Mouse (Mus musculus) liver, embryonic 16.5 days (tissue): ENCODE measurements around the gene Ddx39b. TPM values are rescaled to one million over a fixed set of nuclear protein-coding genes. Genes with fewer than 3 reads are reported as not detected.

Experiments
- ATAC-seq: fragments of 200-750 bp; cut with Nextera tagmentation; 2 replicates; pipeline ENCODE4 v1.8.0; 2017; ENCODE audit warnings: low read depth, mild to moderate bottlenecking, moderate number of reproducible peaks, moderate library complexity
- H3K27ac ChIP-seq: fragments of 300-500 bp; sonication (generic); 2 replicates; pipeline ENCODE4 v1.5.1; 2014; ENCODE audit warnings: mild to moderate bottlenecking, low read length
- H3K27me3 ChIP-seq: fragments of 300-500 bp; sonication (generic); 2 replicates; pipeline ENCODE4 v1.6.1; 2014; ENCODE audit warnings: low read depth, low read length, mixed read lengths; ENCODE audit not compliant: control insufficient read depth, insufficient read depth
- H3K36me3 ChIP-seq: fragments of 300-500 bp; sonication (generic); 2 replicates; pipeline ENCODE4 v1.6.1; 2014; ENCODE audit warnings: mild to moderate bottlenecking; ENCODE audit not compliant: control insufficient read depth, insufficient read depth
- H3K4me1 ChIP-seq: fragments of 300-500 bp; sonication (generic); 2 replicates; pipeline ENCODE4 v1.6.1; 2014; ENCODE audit warnings: low read depth, low read length, mixed read lengths; ENCODE audit not compliant: control insufficient read depth
- H3K4me2 ChIP-seq: fragments of 300-500 bp; sonication (generic); 2 replicates; pipeline ENCODE4 v1.6.1; 2014; ENCODE audit warnings: low read depth, low read length, mixed read lengths
- H3K4me3 ChIP-seq: fragments of 300-500 bp; sonication (generic); 2 replicates; pipeline ENCODE4 v1.5.1; 2014; ENCODE audit warnings: low read depth, mild to moderate bottlenecking, low read length
- H3K9ac ChIP-seq: fragments of 300-500 bp; sonication (generic); 2 replicates; pipeline ENCODE4 v1.6.1; 2014; ENCODE audit warnings: low read depth, low read length
- H3K9me3 ChIP-seq: fragments of 300-500 bp; sonication (generic); replicated peaks from 2 replicates; pipeline ENCODE4 v1.6.1; 2016; ENCODE audit warnings: low read length; ENCODE audit not compliant: control insufficient read depth
- WGBS: fragments of 180-500 bp; shearing (Covaris S2); extraction: QIAGEN DNeasy Blood & Tissue Kit; methylation state at CpG from one replicate; pipeline ENCODE4 v1.1.7; 2014; ENCODE audit not compliant: insufficient replicate concordance; 5-methylcytosine and 5-hydroxymethylcytosine counted together
- polyA plus RNA-seq: library from polyadenylated mRNA; unstranded; fragments of >200 nt; fragmentation: Nextera tagmentation; extraction: Ambion mirVana; gene quantifications from 2 replicates; pipeline ENCODE4 v1.2.1, GENCODE M21; 2015

Ddx39b gene
- polyA plus RNA-seq, 1 experiment from 2014 or later = 128 TPM

DNA sequence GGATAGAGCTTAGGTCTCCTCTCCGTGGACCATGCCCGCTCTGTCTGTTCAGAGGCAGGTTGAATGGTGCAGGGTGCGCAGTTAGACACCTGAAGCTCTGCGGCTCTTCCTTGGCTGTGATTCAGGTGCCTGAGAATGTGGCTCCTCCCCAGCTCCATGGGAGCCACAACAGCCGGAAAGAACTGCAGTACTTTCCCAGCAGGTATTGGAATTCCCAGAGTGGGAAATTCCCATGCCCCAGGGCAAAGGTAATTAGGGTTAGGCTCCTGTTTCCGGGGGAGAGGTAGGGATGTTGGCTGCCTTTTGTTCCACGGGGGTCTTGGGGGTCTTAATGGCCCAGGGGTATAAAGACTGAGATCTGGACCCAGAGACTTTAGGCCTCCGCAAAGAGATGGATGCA, 42.6 kb upstream of the Ddx39b start:
- ATAC-seq = no peak
- no peak overlapping the region for H3K9ac ChIP-seq
- H3K4me1 ChIP-seq = peaks cover 9% of the 10 kb centered on the region
- H3K4me3 ChIP-seq = no peak overlapping the region
- 69% methylated on average over 8 of the region's 8 CpGs for WGBS
- no peaks in the 10 kb centered on the region for H3K36me3 ChIP-seq
- peaks cover 58% of the 10 kb centered on the region for H3K27me3 ChIP-seq
- H3K27ac ChIP-seq = no peak overlapping the region
- H3K4me2 ChIP-seq = no peak overlapping the region
- H3K9me3 ChIP-seq = no peaks in the 10 kb centered on the region

DNA sequence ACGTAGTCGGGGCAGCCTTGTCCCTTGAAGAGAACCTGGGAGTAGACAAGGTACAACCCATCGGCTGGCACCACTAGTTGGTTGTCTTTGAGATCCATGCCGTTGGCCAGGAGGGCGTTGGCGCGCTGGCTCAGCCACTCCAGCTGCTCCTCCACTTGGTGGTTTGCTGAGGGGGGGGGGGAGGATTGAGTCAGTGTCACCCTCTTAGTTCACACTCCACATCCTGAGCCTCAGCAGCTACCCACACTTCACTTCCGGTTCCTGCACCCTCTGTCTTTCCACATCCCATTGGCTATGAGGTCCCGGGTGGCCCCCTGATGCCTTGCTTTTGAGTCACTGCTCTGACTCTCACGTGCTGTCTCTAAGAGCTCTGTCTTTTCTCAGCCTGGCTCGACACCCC, 41.1 kb upstream of the Ddx39b start:
- Histone ChIP-seq H3K36me3 (no peaks in the 10 kb centered on the region), H3K4me1 (peaks cover 5% of the 10 kb centered on the region; the same call in 1 of the 2 replicates), H3K4me3 (peak overlapping the region; percentile 30; the same call in 1 of the 2 replicates), H3K9me3 (no peaks in the 10 kb centered on the region), H3K27me3 (peaks cover 50% of the 10 kb centered on the region), H3K27ac (peak overlapping the region; percentile 72), H3K4me2 (0 out of 2 replicates have a peak overlapping the region, but pooled peaks have one; percentile 26), H3K9ac (no peak overlapping the region)
- WGBS = 11% methylated on average over 11 of the region's 11 CpGs
- ATAC-seq = peak; percentile 32; the same call in 1 of the 2 replicates

GRCm38 (mm10) chr17:35201128-35201527, 40.4 kb upstream of the Ddx39b start:
- no peak overlapping the region for H3K9ac ChIP-seq
- H3K27me3 ChIP-seq = peaks cover 43% of the 10 kb centered on the region
- no peaks in the 10 kb centered on the region for H3K9me3 ChIP-seq
- 12% methylated on average over 11 of the region's 11 CpGs for WGBS
- peak overlapping the region; percentile 26; the same call in 1 of the 2 replicates for H3K27ac ChIP-seq
- H3K4me3 ChIP-seq = peak overlapping the region; percentile 30
- H3K4me1 ChIP-seq = peaks cover 1% of the 10 kb centered on the region; the same call in 1 of the 2 replicates
- H3K4me2 ChIP-seq = peak overlapping the region; percentile 26
- no peak for ATAC-seq
- H3K36me3 ChIP-seq = no peaks in the 10 kb centered on the region

DNA sequence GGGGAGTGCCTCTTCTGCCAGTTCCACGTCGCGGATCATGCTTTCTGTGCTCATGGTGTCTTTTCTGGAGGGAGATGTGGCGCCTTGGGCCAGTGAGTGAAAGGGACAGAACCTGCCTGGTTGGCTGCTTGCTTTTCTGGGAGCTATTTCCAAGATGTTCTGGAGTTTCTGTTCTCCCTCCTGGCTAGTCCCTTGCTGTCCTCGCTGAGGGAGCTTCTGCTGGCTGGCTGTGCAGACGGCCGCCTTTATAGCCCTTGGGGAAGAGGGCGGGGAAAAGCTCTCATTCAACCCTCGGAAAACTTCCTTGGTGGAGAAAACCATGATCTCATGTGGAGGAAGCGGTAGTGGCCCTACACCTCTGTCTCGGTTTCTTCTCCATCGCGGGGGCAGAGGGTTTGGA, 39.8 kb upstream of the Ddx39b start, which contains the start of gene Tnf:
Tnf (minus strand) TSS at position 221 of the 400 bp plus-strand sequence.
- Histone ChIP-seq H3K27me3 (peaks cover 38% of the 10 kb centered on the region), H3K4me2 (peak within 1 kb of the TSS; percentile 26)
- 13% methylated on average over 13 of the region's 13 CpGs for WGBS

GRCm38 (mm10) chr17:35202442-35202841, 39.1 kb upstream of the Ddx39b start:
- Histone ChIP-seq H3K9ac (no peak overlapping the region), H3K36me3 (no peaks in the 10 kb centered on the region), H3K4me1 (no peaks in the 10 kb centered on the region), H3K27ac (no peak overlapping the region), H3K9me3 (no peaks in the 10 kb centered on the region), H3K4me3 (no peak overlapping the region), H3K4me2 (peak overlapping the region; percentile 26), H3K27me3 (peaks cover 35% of the 10 kb centered on the region)
- no peak for ATAC-seq
- whole genome bisulfite sequencing = 70% methylated on average over 4 of the region's 4 CpGs

More for the DNA sequence above, 39.8 kb upstream of the Ddx39b start, which contains the start of gene Tnf:
- ATAC-seq = no peak
- no peaks in the 10 kb centered on the region for H3K9me3 ChIP-seq
- H3K27ac ChIP-seq = peak within 1 kb of the TSS; percentile 72
- 0 out of 2 replicates have a peak within 1 kb of the TSS, but pooled peaks have one; percentile 1 for H3K9ac ChIP-seq
- H3K36me3 ChIP-seq = no peaks in the 10 kb centered on the region
- H3K4me1 ChIP-seq = no peaks in the 10 kb centered on the region
- H3K4me3 ChIP-seq = peak within 1 kb of the TSS; percentile 30

- Histone ChIP-seq H3K9ac (no peak within 1 kb of the TSS), H3K4me1 (no peaks in the 10 kb centered on the region), H3K27me3 (peaks cover 35% of the 10 kb centered on the region), H3K4me2 (no peak within 1 kb of the TSS), H3K36me3 (no peaks in the 10 kb centered on the region), H3K9me3 (no peaks in the 10 kb centered on the region), H3K4me3 (no peak within 1 kb of the TSS), H3K27ac (no peak within 1 kb of the TSS)
- ATAC-seq = no peak
- WGBS = 34% methylated on average over 20 of the region's 20 CpGs
Observed at GRCm38 (mm10) chr17:35204494-35205379, 36.8 kb upstream of the Ddx39b start, which contains the start of gene Lta. Lta (minus strand) TSS chr17:35205351.

DNA sequence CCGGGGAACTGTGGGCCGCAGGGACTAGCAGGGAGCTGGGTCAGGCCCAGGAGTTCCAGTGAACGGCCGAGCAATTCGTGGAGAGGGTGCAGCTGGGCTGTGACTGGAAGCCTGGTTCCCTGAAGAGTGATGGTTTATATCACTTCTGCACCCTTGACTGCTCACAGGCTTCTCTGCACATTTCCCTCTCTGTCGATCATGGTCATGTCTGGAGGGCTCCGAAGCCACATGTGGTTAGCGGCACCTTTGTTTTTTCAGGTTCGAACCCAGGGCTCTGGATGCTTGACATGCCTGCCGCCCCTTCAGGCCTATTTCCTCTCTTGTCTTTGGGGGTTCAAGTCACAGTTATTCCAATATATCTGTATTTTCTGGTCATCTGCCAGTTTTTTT, 36.2 kb upstream of the Ddx39b start:
- Histone ChIP-seq H3K36me3 (no peaks in the 10 kb centered on the region), H3K27me3 (peaks cover 32% of the 10 kb centered on the region), H3K27ac (no peak overlapping the region), H3K4me2 (no peak overlapping the region), H3K9ac (no peak overlapping the region), H3K9me3 (no peaks in the 10 kb centered on the region), H3K4me1 (no peaks in the 10 kb centered on the region), H3K4me3 (no peak overlapping the region)
- no peak for ATAC-seq
- WGBS = 49% methylated on average over 10 of the region's 10 CpGs

GRCm38 (mm10) chr17:35209785-35210535, 31.6 kb upstream of the Ddx39b start:
- 42% methylated on average over 12 of the region's 12 CpGs for WGBS
- Histone ChIP-seq H3K27ac (no peak overlapping the region), H3K9ac (no peak overlapping the region), H3K9me3 (no peaks in the 10 kb centered on the region), H3K4me3 (no peak overlapping the region), H3K27me3 (peaks cover 5% of the 10 kb centered on the region), H3K4me2 (no peak overlapping the region), H3K36me3 (no peaks in the 10 kb centered on the region), H3K4me1 (peaks cover 3% of the 10 kb centered on the region; the same call in 1 of the 2 replicates)
- no peak for ATAC-seq
